ENCODE assay signal across 29 mouse cellular contexts in the genomic region with DNA sequence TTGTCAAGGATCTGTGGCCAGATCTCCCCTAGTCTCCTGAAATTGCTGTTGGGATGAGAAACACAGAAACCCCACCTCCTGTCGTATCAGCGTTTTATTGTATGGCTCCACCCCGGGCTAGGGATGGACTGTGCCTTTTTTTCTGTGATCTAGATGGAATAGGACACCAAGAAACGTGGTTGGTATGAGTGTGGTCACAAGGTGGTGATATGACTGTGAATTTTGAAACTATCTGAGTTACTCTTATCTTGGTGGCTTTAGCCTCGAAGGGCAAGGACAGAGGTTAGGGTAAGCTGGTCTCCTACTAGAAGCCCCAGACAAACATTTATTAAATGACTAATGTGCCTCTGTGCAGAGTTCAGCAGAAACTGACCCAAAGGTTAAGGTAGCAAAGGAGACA. TPM values are rescaled to one million over a fixed set of nuclear protein-coding genes. Genes with fewer than 3 reads are reported as not detected.
DNase-seq lines count a peak whose midpoint lies in the region; ATAC-seq and TF ChIP-seq lines count a peak whose summit lies in the region.
"Had no signal": no experiment of that assay in that cellular context is flagged by ENCODE, and none has a peak within 500 bp of the region (broad histone marks: within the 10 kb centered on the region; RNA-seq: fewer than 3 reads in every experiment).

No protein-coding gene starts in this region.

- 46% methylated on average over 5 of the region's 5 CpGs for WGBS in stomach, postnatal 0 days
- 79% methylated on average over 5 of the region's 5 CpGs for WGBS in forebrain, embryonic 11.5 days

- no peak overlapping the region for H3K4me2 ChIP-seq in stomach, postnatal 0 days (replicated peaks; ENCODE audit: low read depth)
- no peak overlapping the region for H3K4me2 ChIP-seq in forebrain, embryonic 11.5 days (ENCODE audit: low read depth, low read length, severe bottlenecking)
- H3K4me2 ChIP-seq: embryonic facial prominence, embryonic 13.5 days; embryonic facial prominence, embryonic 15.5 days; forebrain, embryonic 13.5 days; forebrain, embryonic 15.5 days had no signal

- no peak overlapping the region for H3K9ac ChIP-seq in stomach, postnatal 0 days (ENCODE audit: low read length)
- no peak overlapping the region for H3K9ac ChIP-seq in forebrain, embryonic 11.5 days (ENCODE audit: low read length)
- H3K9ac ChIP-seq: embryonic facial prominence, embryonic 13.5 days; embryonic facial prominence, embryonic 15.5 days; forebrain, embryonic 13.5 days; forebrain, embryonic 15.5 days; forebrain, postnatal 0 days had no signal

- peak overlapping the region; percentile 78 for H3K27ac ChIP-seq in brown adipose tissue, adult 24 weeks (replicated peaks; ENCODE audit: low read depth, low read length)
- H3K27ac ChIP-seq in stomach, postnatal 0 days (replicated peaks), result 0 out of 2 replicates have a peak overlapping the region, but pooled peaks have one; percentile 6
- no peak overlapping the region for H3K27ac ChIP-seq in forebrain, embryonic 11.5 days (ENCODE audit: low read depth, low read length)
- H3K27ac ChIP-seq: embryonic facial prominence, embryonic 13.5 days; embryonic facial prominence, embryonic 15.5 days; forebrain, embryonic 10.5 days; forebrain, embryonic 13.5 days; forebrain, embryonic 15.5 days had no signal

- H3K36me3 ChIP-seq in stomach, postnatal 0 days (ENCODE audit: control insufficient read depth, insufficient read depth, low read length), result no peaks in the 10 kb centered on the region
- H3K36me3 ChIP-seq in forebrain, embryonic 11.5 days (ENCODE audit: control insufficient read depth, insufficient read depth, low read length), result no peaks in the 10 kb centered on the region
- H3K36me3 ChIP-seq: embryonic facial prominence, embryonic 13.5 days; embryonic facial prominence, embryonic 15.5 days; forebrain, embryonic 10.5 days; forebrain, embryonic 15.5 days; G1E had no signal

- H3K4me1 ChIP-seq in brown adipose tissue, adult 24 weeks (ENCODE audit: control insufficient read depth, insufficient read depth, insufficient read length, low read length), result peaks cover 32% of the 10 kb centered on the region
- H3K4me1 ChIP-seq in stomach, postnatal 0 days (replicated peaks; ENCODE audit: control insufficient read depth, insufficient read depth), result peaks cover 5% of the 10 kb centered on the region; the same call in 1 of the 2 replicates
- no peaks in the 10 kb centered on the region for H3K4me1 ChIP-seq in forebrain, embryonic 11.5 days (replicated peaks; ENCODE audit: control insufficient read depth, insufficient read depth, low read length)
- H3K4me1 ChIP-seq: forebrain, embryonic 13.5 days; forebrain, embryonic 15.5 days had no signal

- H3K27me3 ChIP-seq in stomach, postnatal 0 days (ENCODE audit: control insufficient read depth, insufficient read depth, low read length), result no peaks in the 10 kb centered on the region
- H3K27me3 ChIP-seq in forebrain, embryonic 11.5 days (ENCODE audit: control insufficient read depth, insufficient read depth, low read length), result no peaks in the 10 kb centered on the region
- H3K27me3 ChIP-seq: CH12.LX; embryonic facial prominence, embryonic 13.5 days; embryonic facial prominence, embryonic 15.5 days; forebrain, embryonic 13.5 days; forebrain, embryonic 15.5 days; Patski had no signal

- TF ChIP-seq EP300 in stomach, postnatal 0 days (optimal IDR thresholded peaks at IDR 0.05), result no peak

- H3K4me3 ChIP-seq in brown adipose tissue, adult 24 weeks (ENCODE audit: insufficient read depth, low read depth, low read length), result no peak overlapping the region
- no peak overlapping the region for H3K4me3 ChIP-seq in stomach, postnatal 0 days (ENCODE audit: low read depth, low read length)
- no peak overlapping the region for H3K4me3 ChIP-seq in forebrain, embryonic 11.5 days (ENCODE audit: low read depth, low read length)
- H3K4me3 ChIP-seq: embryonic facial prominence, embryonic 13.5 days; embryonic facial prominence, embryonic 15.5 days; erythroblast, embryonic 14.5 days; forebrain, embryonic 10.5 days; forebrain, embryonic 13.5 days; forebrain, embryonic 15.5 days had no signal

- DNase-seq in 416B (ENCODE audit: low read depth), result peak; percentile 59
- DNase-seq in stomach, postnatal 0 days (ENCODE audit: low spot score), result no peak
- DNase-seq in forebrain, embryonic 11.5 days (ENCODE audit: low spot score), result no peak
- DNase-seq in right cerebral cortex, postnatal 25 days, result no peak
- DNase-seq: adrenal gland, adult 8-10 months; adrenal gland, postnatal 14 days; adrenal gland, postnatal 36 days; B cell, adult 2 months; cerebellum, adult 11 months; cerebellum, adult 18-20 months; cerebellum, adult 8-10 months; cerebellum, adult 9-11 months; cerebellum, postnatal 14 days; cerebellum, postnatal 36 days; embryo, embryonic 11 days; forebrain, postnatal 0 days had no signal

- H3K9me3 ChIP-seq in stomach, postnatal 0 days (ENCODE audit: control insufficient read depth, low read length), result no peaks in the 10 kb centered on the region
- H3K9me3 ChIP-seq in forebrain, embryonic 11.5 days (ENCODE audit: control insufficient read depth, low read length), result no peaks in the 10 kb centered on the region
- H3K9me3 ChIP-seq: embryonic facial prominence, embryonic 13.5 days; embryonic facial prominence, embryonic 15.5 days; forebrain, embryonic 10.5 days; forebrain, embryonic 15.5 days; G1E had no signal

- TF ChIP-seq CTCF in stomach, postnatal 0 days (IDR thresholded peaks at IDR 0.05; ENCODE audit: low read depth), result no peak

- ATAC-seq in stomach, postnatal 0 days (ENCODE audit: low FRiP score, low TSS enrichment), result peak; percentile 65
- ATAC-seq in forebrain, embryonic 11.5 days (replicated peaks; ENCODE audit: low FRiP score), result no peak
- ATAC-seq: activated CD4-positive, CD25-positive, alpha-beta regulatory T cell, adult 4 months; CD4-positive, CD25-positive, alpha-beta regulatory T cell, adult 4 months; forebrain, embryonic 13.5 days; forebrain, embryonic 15.5 days; forebrain, postnatal 0 days; Patski had no signal

RNA-seq across cellular contexts. Expression of a gene that starts 5.5 kb away (rescaled TPM):
- polyA plus RNA-seq in brown adipose tissue, adult 24 weeks (2012; ENCODE audit: insufficient read depth, insufficient read length, missing spikeins), result not detected in 2 replicates
- 0.65 and 1.2 TPM in 2 replicates for polyA plus RNA-seq in stomach, postnatal 0 days (2015; fragmentation: Nextera tagmentation; extraction: Ambion mirVana)
- polyA plus RNA-seq in forebrain, embryonic 11.5 days (2014; fragmentation: Nextera tagmentation; extraction: Ambion mirVana), result not detected in 2 replicates
- polyA plus RNA-seq: activated CD4-positive, CD25-positive, alpha-beta regulatory T cell, adult 4 months; CD4-positive, CD25-positive, alpha-beta regulatory T cell, adult 4 months; embryonic facial prominence, embryonic 11.5 days; embryonic facial prominence, embryonic 13.5 days; embryonic facial prominence, embryonic 15.5 days; erythroblast, embryonic 14.5 days; forebrain, embryonic 10.5 days; forebrain, embryonic 13.5 days; forebrain, embryonic 15.5 days; forebrain, postnatal 0 days; G1E; Patski had no signal

RNA-seq across cellular contexts. Expression of a gene that starts 6.1 kb away (rescaled TPM):
- polyA plus RNA-seq in brown adipose tissue, adult 24 weeks (2012; ENCODE audit: insufficient read depth, insufficient read length, missing spikeins), result not detected in 2 replicates
- polyA plus RNA-seq in stomach, postnatal 0 days (2015; fragmentation: Nextera tagmentation; extraction: Ambion mirVana), result not detected in 2 replicates
- not detected in 2 replicates for polyA plus RNA-seq in forebrain, embryonic 11.5 days (2014; fragmentation: Nextera tagmentation; extraction: Ambion mirVana)
- polyA plus RNA-seq: activated CD4-positive, CD25-positive, alpha-beta regulatory T cell, adult 4 months; CD4-positive, CD25-positive, alpha-beta regulatory T cell, adult 4 months; embryonic facial prominence, embryonic 11.5 days; embryonic facial prominence, embryonic 13.5 days; embryonic facial prominence, embryonic 15.5 days; erythroblast, embryonic 14.5 days; forebrain, embryonic 10.5 days; forebrain, embryonic 13.5 days; forebrain, embryonic 15.5 days; forebrain, postnatal 0 days; G1E; Patski had no signal

RNA-seq across cellular contexts. Expression of a gene that starts 8.0 kb away (rescaled TPM):
- 21.4 and 30.3 TPM in 2 replicates for polyA plus RNA-seq in brown adipose tissue, adult 24 weeks (2012; ENCODE audit: insufficient read depth, insufficient read length, missing spikeins)
- 12.1 and 17.4 TPM in 2 replicates for polyA plus RNA-seq in stomach, postnatal 0 days (2015; fragmentation: Nextera tagmentation; extraction: Ambion mirVana)
- polyA plus RNA-seq in forebrain, embryonic 11.5 days (2014; fragmentation: Nextera tagmentation; extraction: Ambion mirVana), result 0.69 and 1.9 TPM in 2 replicates
- polyA plus RNA-seq: erythroblast, embryonic 14.5 days; forebrain, embryonic 10.5 days; G1E had no signal

RNA-seq across cellular contexts. Expression of a gene that starts 12.8 kb away (rescaled TPM):
- polyA plus RNA-seq in brown adipose tissue, adult 24 weeks (2012; ENCODE audit: insufficient read depth, insufficient read length, missing spikeins), result not detected in 2 replicates
- polyA plus RNA-seq in stomach, postnatal 0 days (2015; fragmentation: Nextera tagmentation; extraction: Ambion mirVana), result 9.6 and 10.5 TPM in 2 replicates
- polyA plus RNA-seq in forebrain, embryonic 11.5 days (2014; fragmentation: Nextera tagmentation; extraction: Ambion mirVana), result not detected in 2 replicates
- polyA plus RNA-seq: activated CD4-positive, CD25-positive, alpha-beta regulatory T cell, adult 4 months; CD4-positive, CD25-positive, alpha-beta regulatory T cell, adult 4 months; embryonic facial prominence, embryonic 11.5 days; embryonic facial prominence, embryonic 13.5 days; erythroblast, embryonic 14.5 days; forebrain, embryonic 10.5 days; forebrain, embryonic 13.5 days; forebrain, embryonic 15.5 days; forebrain, postnatal 0 days; G1E; Patski had no signal

RNA-seq across cellular contexts. Expression of a gene that starts 17.1 kb away (rescaled TPM):
- polyA plus RNA-seq in brown adipose tissue, adult 24 weeks (2012; ENCODE audit: insufficient read depth, insufficient read length, missing spikeins), result 192 and 232 TPM in 2 replicates
- polyA plus RNA-seq in stomach, postnatal 0 days (2015; fragmentation: Nextera tagmentation; extraction: Ambion mirVana), result 3,650 and 3,685 TPM in 2 replicates
- 24.3 and 27.0 TPM in 2 replicates for polyA plus RNA-seq in forebrain, embryonic 11.5 days (2014; fragmentation: Nextera tagmentation; extraction: Ambion mirVana)
- polyA plus RNA-seq: erythroblast, embryonic 14.5 days; G1E had no signal
